Mouse (Mus musculus): Measurements from ENCODE around the gene Ctnnb1. TPM values are rescaled to one million over a fixed set of nuclear protein-coding genes. Genes with fewer than 3 reads are reported as not detected.
A peak's percentile ranks its signal among the peaks of the same experiment; 100 is the strongest.
"Not testable (repeated sequence)": the region's sequence is repeated elsewhere in the genome, so short reads cannot be mapped to it uniquely, and the experiment has no call there.

Ctnnb1 gene
- polyA plus RNA-seq, 1 experiment from 2014 or later: 486 TPM

GRCm38 (mm10) chr9:120917619-120918018 lies 11.4 kb upstream of the Ctnnb1 start:
- not testable (repeated sequence) for H3K27me3 ChIP-seq (ENCODE audit: control insufficient read depth, insufficient read depth, low read length); H3K4me1 ChIP-seq (ENCODE audit: control insufficient read depth, insufficient read depth, low read length); ATAC-seq (ENCODE audit: insufficient read depth, low FRiP score); H3K9me3 ChIP-seq (replicated peaks; ENCODE audit: control insufficient read depth, low read length); H3K4me2 ChIP-seq (ENCODE audit: low read depth, low read length); H3K4me3 ChIP-seq (replicated peaks; ENCODE audit: low read length); H3K9ac ChIP-seq (ENCODE audit: low read length); H3K36me3 ChIP-seq (ENCODE audit: control insufficient read depth, insufficient read depth, low read length)
- WGBS: 97% methylated on average over 2 of the region's 2 CpGs
- peak overlapping the region; percentile 94; the same call in 1 of the 2 replicates for H3K27ac ChIP-seq (ENCODE audit: low read length)

GRCm38 (mm10) chr9:120918211-120918610 lies 10.8 kb upstream of the Ctnnb1 start:
- Histone ChIP-seq H3K4me2 (ENCODE audit: low read depth, low read length) (peak overlapping the region; percentile 20; the same call in 1 of the 2 replicates), H3K27me3 (ENCODE audit: control insufficient read depth, insufficient read depth, low read length) (no peaks in the 10 kb centered on the region), H3K36me3 (ENCODE audit: control insufficient read depth, insufficient read depth, low read length) (no peaks in the 10 kb centered on the region), H3K4me1 (ENCODE audit: control insufficient read depth, insufficient read depth, low read length) (peaks cover 8% of the 10 kb centered on the region), H3K9ac (ENCODE audit: low read length) (0 out of 2 replicates have a peak overlapping the region, but pooled peaks have one; percentile 36), H3K9me3 (replicated peaks; ENCODE audit: control insufficient read depth, low read length) (no peaks in the 10 kb centered on the region), H3K4me3 (replicated peaks; ENCODE audit: low read length) (no peak overlapping the region), H3K27ac (ENCODE audit: low read length) (peak overlapping the region; percentile 94)
- ATAC-seq (ENCODE audit: insufficient read depth, low FRiP score): no peak
- WGBS: 57% methylated on average over 5 of the region's 5 CpGs

GRCm38 (mm10) chr9:120918642-120919041 lies 10.4 kb upstream of the Ctnnb1 start:
- H3K4me1 ChIP-seq (ENCODE audit: control insufficient read depth, insufficient read depth, low read length): peaks cover 8% of the 10 kb centered on the region
- peak overlapping the region; percentile 94 for H3K27ac ChIP-seq (ENCODE audit: low read length)
- H3K4me2 ChIP-seq (ENCODE audit: low read depth, low read length): peak overlapping the region; percentile 20; the same call in 1 of the 2 replicates
- no peak overlapping the region for H3K4me3 ChIP-seq (replicated peaks; ENCODE audit: low read length)
- H3K9me3 ChIP-seq (replicated peaks; ENCODE audit: control insufficient read depth, low read length): no peaks in the 10 kb centered on the region
- no peaks in the 10 kb centered on the region for H3K27me3 ChIP-seq (ENCODE audit: control insufficient read depth, insufficient read depth, low read length)
- H3K36me3 ChIP-seq (ENCODE audit: control insufficient read depth, insufficient read depth, low read length): no peaks in the 10 kb centered on the region
- peak; percentile 61 for ATAC-seq (ENCODE audit: insufficient read depth, low FRiP score)
- 13% methylated on average over 6 of the region's 6 CpGs for WGBS
- H3K9ac ChIP-seq (ENCODE audit: low read length): peak overlapping the region; percentile 36; the same call in 1 of the 2 replicates

GRCm38 (mm10) chr9:120919130-120919529 lies 9.9 kb upstream of the Ctnnb1 start:
- H3K9me3 ChIP-seq (replicated peaks; ENCODE audit: control insufficient read depth, low read length): no peaks in the 10 kb centered on the region
- ATAC-seq (ENCODE audit: insufficient read depth, low FRiP score): peak; percentile 89
- H3K4me2 ChIP-seq (ENCODE audit: low read depth, low read length): peak overlapping the region; percentile 20; the same call in 1 of the 2 replicates
- peak overlapping the region; percentile 36; the same call in 1 of the 2 replicates for H3K9ac ChIP-seq (ENCODE audit: low read length)
- H3K27ac ChIP-seq (ENCODE audit: low read length): peak overlapping the region; percentile 94
- no peak overlapping the region for H3K4me3 ChIP-seq (replicated peaks; ENCODE audit: low read length)
- WGBS: 49% methylated on average over 5 of the region's 5 CpGs
- H3K27me3 ChIP-seq (ENCODE audit: control insufficient read depth, insufficient read depth, low read length): no peaks in the 10 kb centered on the region
- no peaks in the 10 kb centered on the region for H3K36me3 ChIP-seq (ENCODE audit: control insufficient read depth, insufficient read depth, low read length)
- H3K4me1 ChIP-seq (ENCODE audit: control insufficient read depth, insufficient read depth, low read length): peaks cover 8% of the 10 kb centered on the region

GRCm38 (mm10) chr9:120926126-120926525 lies 2.9 kb upstream of the Ctnnb1 start:
- 47% methylated on average over 1 of the region's 1 CpGs for WGBS

GRCm38 (mm10) chr9:120926939-120927606 lies 1.9 kb upstream of the Ctnnb1 start:
- Histone ChIP-seq H3K9me3 (replicated peaks; ENCODE audit: control insufficient read depth, low read length) (no peaks in the 10 kb centered on the region), H3K27ac (ENCODE audit: low read length) (0 out of 2 replicates have a peak overlapping the region, but pooled peaks have one; percentile 1), H3K9ac (ENCODE audit: low read length) (no peak overlapping the region), H3K27me3 (ENCODE audit: control insufficient read depth, insufficient read depth, low read length) (no peaks in the 10 kb centered on the region), H3K4me3 (replicated peaks; ENCODE audit: low read length) (no peak overlapping the region), H3K4me2 (ENCODE audit: low read depth, low read length) (0 out of 2 replicates have a peak overlapping the region, but pooled peaks have one; percentile 1), H3K4me1 (ENCODE audit: control insufficient read depth, insufficient read depth, low read length) (0 out of 2 replicates have a peak, but pooled peaks cover 3% of the 10 kb centered on the region), H3K36me3 (ENCODE audit: control insufficient read depth, insufficient read depth, low read length) (no peaks in the 10 kb centered on the region)
- 12% methylated on average over 9 of the region's 9 CpGs for WGBS
- no peak; the same call in 1 of the 2 replicates for ATAC-seq (ENCODE audit: insufficient read depth, low FRiP score)

More at GRCm38 (mm10) chr9:120926126-120926525, 2.9 kb upstream of the Ctnnb1 start:
- no peak for ATAC-seq (ENCODE audit: insufficient read depth, low FRiP score)
- Histone ChIP-seq H3K9ac (ENCODE audit: low read length) (no peak overlapping the region), H3K9me3 (replicated peaks; ENCODE audit: control insufficient read depth, low read length) (no peaks in the 10 kb centered on the region), H3K4me1 (ENCODE audit: control insufficient read depth, insufficient read depth, low read length) (0 out of 2 replicates have a peak, but pooled peaks cover 1% of the 10 kb centered on the region), H3K4me2 (ENCODE audit: low read depth, low read length) (no peak overlapping the region), H3K36me3 (ENCODE audit: control insufficient read depth, insufficient read depth, low read length) (no peaks in the 10 kb centered on the region), H3K27me3 (ENCODE audit: control insufficient read depth, insufficient read depth, low read length) (no peaks in the 10 kb centered on the region), H3K4me3 (replicated peaks; ENCODE audit: low read length) (no peak overlapping the region), H3K27ac (ENCODE audit: low read length) (no peak overlapping the region)

- H3K4me3 ChIP-seq (replicated peaks; ENCODE audit: low read length): no peak overlapping the region
- H3K4me2 ChIP-seq (ENCODE audit: low read depth, low read length): no peak overlapping the region
- 95% methylated on average over 12 of the region's 12 CpGs for WGBS
- H3K9ac ChIP-seq (ENCODE audit: low read length): no peak overlapping the region
- no peaks in the 10 kb centered on the region for H3K27me3 ChIP-seq (ENCODE audit: control insufficient read depth, insufficient read depth, low read length)
- H3K27ac ChIP-seq (ENCODE audit: low read length): no peak overlapping the region
- no peak for ATAC-seq (ENCODE audit: insufficient read depth, low FRiP score)
- H3K36me3 ChIP-seq (ENCODE audit: control insufficient read depth, insufficient read depth, low read length): no peaks in the 10 kb centered on the region
- peaks cover 6% of the 10 kb centered on the region; the same call in 1 of the 2 replicates for H3K4me1 ChIP-seq (ENCODE audit: control insufficient read depth, insufficient read depth, low read length)
- H3K9me3 ChIP-seq (replicated peaks; ENCODE audit: control insufficient read depth, low read length): no peaks in the 10 kb centered on the region
These were observed 1.0 kb downstream of the Ctnnb1 start for GRCm38 (mm10) chr9:120930021-120930420.

GRCm38 (mm10) chr9:120930811-120931210 lies 1.8 kb downstream of the Ctnnb1 start:
- peaks cover 9% of the 10 kb centered on the region for H3K4me1 ChIP-seq (ENCODE audit: control insufficient read depth, insufficient read depth, low read length)
- H3K36me3 ChIP-seq (ENCODE audit: control insufficient read depth, insufficient read depth, low read length): no peaks in the 10 kb centered on the region
- H3K27me3 ChIP-seq (ENCODE audit: control insufficient read depth, insufficient read depth, low read length): no peaks in the 10 kb centered on the region
- WGBS: 52% methylated on average over 8 of the region's 8 CpGs
- no peak overlapping the region for H3K27ac ChIP-seq (ENCODE audit: low read length)
- H3K9me3 ChIP-seq (replicated peaks; ENCODE audit: control insufficient read depth, low read length): no peaks in the 10 kb centered on the region
- H3K4me3 ChIP-seq (replicated peaks; ENCODE audit: low read length): no peak overlapping the region
- ATAC-seq (ENCODE audit: insufficient read depth, low FRiP score): no peak
- no peak overlapping the region for H3K4me2 ChIP-seq (ENCODE audit: low read depth, low read length)
- no peak overlapping the region for H3K9ac ChIP-seq (ENCODE audit: low read length)

- 61% methylated on average over 6 of the region's 6 CpGs for WGBS
- peak overlapping the region; percentile 51 for H3K27ac ChIP-seq (ENCODE audit: low read length)
- ATAC-seq (ENCODE audit: insufficient read depth, low FRiP score): no peak
- no peaks in the 10 kb centered on the region for H3K9me3 ChIP-seq (replicated peaks; ENCODE audit: control insufficient read depth, low read length)
- no peak overlapping the region for H3K9ac ChIP-seq (ENCODE audit: low read length)
- no peaks in the 10 kb centered on the region for H3K36me3 ChIP-seq (ENCODE audit: control insufficient read depth, insufficient read depth, low read length)
- H3K4me3 ChIP-seq (replicated peaks; ENCODE audit: low read length): no peak overlapping the region
- peaks cover 23% of the 10 kb centered on the region for H3K4me1 ChIP-seq (ENCODE audit: control insufficient read depth, insufficient read depth, low read length)
- H3K4me2 ChIP-seq (ENCODE audit: low read depth, low read length): no peak overlapping the region
- no peaks in the 10 kb centered on the region for H3K27me3 ChIP-seq (ENCODE audit: control insufficient read depth, insufficient read depth, low read length)
These were observed 3.4 kb downstream of the Ctnnb1 start for GRCm38 (mm10) chr9:120932371-120932770.
